Mouse (Mus musculus) hindbrain, embryonic 16.5 days (tissue): ENCODE measurements around the gene Zfp786. TPM values are rescaled to one million over a fixed set of nuclear protein-coding genes. Genes with fewer than 3 reads are reported as not detected.
A peak's percentile ranks its signal among the peaks of the same experiment; 100 is the strongest.

Experiments
- ATAC-seq: fragments of 200-750 bp; cut with Nextera tagmentation; 2 replicates; pipeline ENCODE4 v1.8.0; 2017; ENCODE audit warnings: moderate TSS enrichment, moderate library complexity
- H3K27ac ChIP-seq: fragments of 300-500 bp; sonication (generic); 2 replicates; pipeline ENCODE4 v1.5.1; 2014; ENCODE audit warnings: low read depth, mild to moderate bottlenecking, control low read depth, low read length, moderate library complexity
- H3K27me3 ChIP-seq: fragments of 300-500 bp; sonication (generic); replicated peaks from 2 replicates; pipeline ENCODE4 v1.6.1; 2014; ENCODE audit warnings: low read length; ENCODE audit not compliant: control insufficient read depth, insufficient read depth
- H3K36me3 ChIP-seq: fragments of 300-500 bp; sonication (generic); 2 replicates; pipeline ENCODE4 v1.6.1; 2014; ENCODE audit warnings: mild to moderate bottlenecking, low read length, moderate library complexity, mixed read lengths; ENCODE audit not compliant: control insufficient read depth, insufficient read depth
- H3K4me1 ChIP-seq: fragments of 300-500 bp; sonication (generic); 2 replicates; pipeline ENCODE4 v1.6.1; 2014; ENCODE audit warnings: low read depth, low read length; ENCODE audit not compliant: control insufficient read depth, insufficient read depth
- H3K4me2 ChIP-seq: fragments of 300-500 bp; sonication (generic); 2 replicates; pipeline ENCODE4 v1.6.1; 2014; ENCODE audit warnings: mild to moderate bottlenecking, low read length, control low read depth, moderate library complexity
- H3K4me3 ChIP-seq: fragments of 300-500 bp; sonication (generic); 2 replicates; pipeline ENCODE4 v1.5.1; 2014; ENCODE audit warnings: mild to moderate bottlenecking, low read length, control low read depth, moderate library complexity
- H3K9ac ChIP-seq: fragments of 300-500 bp; sonication (generic); 2 replicates; pipeline ENCODE4 v1.6.1; 2014; ENCODE audit warnings: low read depth, mild to moderate bottlenecking, control low read depth, low read length, moderate library complexity
- H3K9me3 ChIP-seq: fragments of 300-500 bp; sonication (generic); 2 replicates; pipeline ENCODE4 v1.6.1; 2014; ENCODE audit warnings: mild to moderate bottlenecking, low read length, moderate library complexity; ENCODE audit not compliant: control insufficient read depth
- WGBS: fragments of 180-500 bp; shearing (Covaris S2); extraction: QIAGEN DNeasy Blood & Tissue Kit; methylation state at CpG from one replicate; pipeline ENCODE4 v1.1.7; 2014; 5-methylcytosine and 5-hydroxymethylcytosine counted together
- polyA plus RNA-seq: library from polyadenylated mRNA; unstranded; fragments of >200 nt; fragmentation: Nextera tagmentation; extraction: Ambion mirVana; gene quantifications from 2 replicates; pipeline ENCODE4 v1.2.1, GENCODE M21; 2015

The Zfp786 gene
- polyA plus RNA-seq, 1 experiment from 2014 or later, result 13.9 TPM

DNA sequence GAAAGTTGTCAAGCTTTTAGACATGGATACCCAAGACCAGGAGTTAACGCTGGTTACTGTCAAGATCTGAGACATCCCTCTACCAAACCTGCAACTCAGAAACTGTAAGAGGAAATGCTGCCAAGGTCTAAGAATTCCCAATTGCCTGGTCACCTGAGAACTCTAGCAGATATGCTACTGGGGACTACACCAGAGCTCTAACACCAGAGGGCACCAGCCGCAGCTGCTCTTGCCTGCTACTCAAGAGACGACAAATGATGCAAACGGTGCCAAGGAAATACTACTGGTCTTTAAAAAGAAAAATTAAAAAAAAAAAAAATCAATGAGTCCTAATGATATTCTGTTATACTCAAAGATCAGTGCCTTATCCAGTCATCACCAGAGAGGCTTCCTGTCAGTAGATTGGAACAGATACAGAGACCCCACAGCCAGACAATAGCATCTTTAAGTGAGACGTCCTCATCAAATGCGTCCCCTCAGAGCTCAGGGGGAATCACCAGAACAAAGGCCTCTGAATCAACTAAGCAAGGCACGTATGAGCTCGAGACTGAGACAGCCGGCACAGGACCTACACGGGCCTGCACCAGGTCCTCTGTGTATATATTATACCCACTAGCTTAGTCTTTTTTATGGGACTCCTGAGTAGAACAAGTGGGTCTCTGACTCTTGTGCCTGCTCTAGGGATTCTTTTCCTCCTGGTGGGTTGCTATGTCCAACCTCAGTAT, 36.4 kb downstream of the Zfp786 start:
- no peak overlapping the region for H3K9ac ChIP-seq
- H3K9me3 ChIP-seq, result no peaks in the 10 kb centered on the region
- H3K36me3 ChIP-seq, result peaks cover 37% of the 10 kb centered on the region
- H3K27me3 ChIP-seq, result no peaks in the 10 kb centered on the region
- H3K4me2 ChIP-seq, result no peak overlapping the region
- peak; percentile 28; the same call in 1 of the 2 replicates for ATAC-seq
- no peak overlapping the region for H3K4me3 ChIP-seq
- WGBS, result 32% methylated on average over 10 of the region's 10 CpGs
- H3K27ac ChIP-seq, result no peak overlapping the region
- no peaks in the 10 kb centered on the region for H3K4me1 ChIP-seq

DNA sequence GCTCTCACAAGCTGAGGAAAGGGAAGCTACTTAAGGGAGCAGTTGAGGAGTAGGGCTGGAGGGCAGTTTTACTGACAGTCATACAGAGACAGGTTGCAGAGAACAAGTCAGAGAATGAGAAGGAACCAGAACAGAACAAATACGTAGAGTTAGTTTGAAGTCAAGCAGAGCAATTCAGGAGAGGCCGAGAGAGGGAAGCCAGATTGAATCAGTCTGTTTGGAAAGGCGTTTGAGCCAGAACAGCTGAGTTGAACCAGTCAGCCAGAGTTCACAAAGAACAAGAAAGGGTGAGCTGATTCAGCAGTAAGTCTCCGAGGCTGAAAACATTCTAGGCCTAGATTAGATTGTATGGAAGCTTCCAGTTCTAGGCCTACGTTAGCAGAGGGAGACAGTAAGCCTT, 37.4 kb downstream of the Zfp786 start:
- H3K4me3 ChIP-seq, result no peak overlapping the region
- no peak overlapping the region for H3K9ac ChIP-seq
- H3K27ac ChIP-seq, result no peak overlapping the region
- no peak overlapping the region for H3K4me2 ChIP-seq
- WGBS, result 83% methylated on average over 5 of the region's 5 CpGs
- no peak for ATAC-seq
- no peaks in the 10 kb centered on the region for H3K9me3 ChIP-seq
- H3K27me3 ChIP-seq, result no peaks in the 10 kb centered on the region
- no peaks in the 10 kb centered on the region for H3K4me1 ChIP-seq
- H3K36me3 ChIP-seq, result peaks cover 29% of the 10 kb centered on the region

DNA sequence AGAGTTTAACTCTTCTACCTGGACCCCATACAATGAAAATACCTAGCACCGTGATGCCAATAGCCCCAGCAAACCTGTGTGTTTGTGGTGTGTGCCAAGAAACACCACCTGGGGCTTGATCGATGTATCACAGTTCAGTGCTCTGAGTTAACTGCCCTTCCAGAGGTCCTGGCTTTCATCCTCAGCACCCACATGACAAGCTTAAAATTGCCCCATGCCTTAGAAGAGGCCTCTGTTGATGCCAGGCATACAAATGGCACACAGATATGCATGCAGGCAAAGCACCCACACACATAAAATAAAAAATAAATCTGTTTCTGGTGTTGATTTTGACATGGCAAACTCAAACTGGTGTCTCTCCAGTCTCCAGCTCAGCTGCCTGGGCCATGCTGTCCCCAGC, 38.1 kb downstream of the Zfp786 start:
- Histone ChIP-seq H3K9me3 (no peaks in the 10 kb centered on the region), H3K36me3 (peaks cover 22% of the 10 kb centered on the region), H3K27me3 (no peaks in the 10 kb centered on the region), H3K27ac (no peak overlapping the region), H3K4me1 (no peaks in the 10 kb centered on the region), H3K9ac (no peak overlapping the region), H3K4me3 (no peak overlapping the region), H3K4me2 (no peak overlapping the region)
- no peak for ATAC-seq
- 88% methylated on average over 2 of the region's 2 CpGs for WGBS

DNA sequence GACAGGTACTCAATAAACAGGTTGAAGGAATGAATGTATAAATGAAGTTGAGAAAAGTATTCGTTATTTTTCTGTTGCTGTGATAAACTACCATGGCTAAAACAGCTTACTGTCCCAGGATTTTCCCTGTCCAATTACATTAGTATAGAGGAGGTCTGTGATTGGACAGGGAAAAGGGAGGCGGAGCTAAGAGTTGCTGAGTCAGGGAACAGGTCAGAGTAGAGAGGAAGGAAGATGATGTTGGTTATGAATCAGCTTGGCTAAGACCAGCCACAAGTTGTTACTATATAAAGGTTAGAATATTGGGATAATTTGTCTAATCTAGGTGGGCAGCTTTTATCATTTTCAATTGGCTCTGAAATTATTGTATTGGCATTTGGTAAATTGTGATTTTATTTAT, 39.9 kb downstream of the Zfp786 start:
- Histone ChIP-seq H3K4me3 (no peak overlapping the region), H3K4me1 (no peaks in the 10 kb centered on the region), H3K4me2 (no peak overlapping the region), H3K27me3 (no peaks in the 10 kb centered on the region), H3K27ac (no peak overlapping the region), H3K9ac (no peak overlapping the region), H3K36me3 (peaks cover 9% of the 10 kb centered on the region), H3K9me3 (no peaks in the 10 kb centered on the region)
- WGBS, result 62% methylated on average over 2 of the region's 2 CpGs
- ATAC-seq, result no peak

DNA sequence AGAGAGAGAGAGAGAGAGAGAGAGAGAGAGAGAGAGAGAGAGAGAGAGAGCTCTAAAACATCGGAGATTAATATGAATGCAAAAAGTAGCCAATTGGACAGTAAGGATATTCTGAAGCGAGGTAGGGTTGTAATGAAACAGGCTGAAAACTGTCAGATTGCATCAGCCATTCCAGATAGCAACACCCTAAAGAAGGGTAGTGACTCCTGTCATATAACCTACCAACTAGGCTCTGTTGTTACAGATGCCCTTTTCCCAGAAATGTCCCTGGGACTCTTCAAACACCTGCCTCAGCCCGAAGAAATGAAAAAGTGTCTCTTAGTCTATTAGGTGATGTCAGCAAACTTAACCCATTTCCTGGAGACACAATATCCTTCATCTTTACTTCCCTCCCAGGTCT, 41.8 kb downstream of the Zfp786 start:
- 23% methylated on average over 3 of the region's 3 CpGs for WGBS
- H3K4me2 ChIP-seq, result peak overlapping the region; percentile 66
- ATAC-seq, result 0 out of 2 replicates have a peak, but pooled peaks have one; percentile 26

DNA sequence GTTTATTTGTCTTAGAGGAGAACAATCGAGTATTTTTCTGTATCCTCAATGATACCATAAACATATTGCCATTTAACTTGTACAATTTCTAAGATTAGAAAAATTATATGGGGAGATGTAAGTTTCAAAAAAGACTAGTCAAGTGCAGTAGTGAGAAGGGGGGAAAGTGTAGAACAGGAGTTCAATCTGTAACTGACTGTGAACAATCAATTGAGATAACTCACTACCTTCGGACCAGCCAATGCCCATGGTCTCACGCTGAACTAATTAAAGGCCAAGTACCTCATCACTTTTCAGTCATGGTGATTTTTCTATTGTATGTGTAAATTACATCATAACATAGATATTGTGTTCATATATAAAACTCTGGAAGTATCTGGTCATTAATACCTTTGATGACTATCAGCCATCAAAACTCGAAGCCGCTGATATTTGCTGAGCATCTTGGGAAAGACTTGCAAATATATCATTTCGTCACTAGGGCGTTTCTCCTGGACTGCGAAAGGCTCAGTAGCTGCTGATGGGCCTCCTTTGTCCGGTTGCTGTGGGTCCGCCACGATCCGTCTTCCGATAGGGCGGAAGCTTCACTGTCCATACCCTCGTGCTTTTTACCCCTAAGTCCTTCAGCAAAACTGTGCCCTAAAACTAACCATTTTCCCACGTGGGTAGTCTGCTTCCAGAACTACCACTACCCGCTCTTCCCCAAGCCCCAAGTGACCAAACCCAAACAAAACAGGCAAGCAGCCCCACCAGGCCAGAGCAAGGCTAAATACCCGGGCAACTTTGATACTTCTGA, 42.5 kb downstream of the Zfp786 start:
- peak; percentile 96 for ATAC-seq
- Histone ChIP-seq H3K4me1 (no peaks in the 10 kb centered on the region), H3K4me3 (peak overlapping the region; percentile 50), H3K9ac (peak overlapping the region; percentile 70), H3K9me3 (no peaks in the 10 kb centered on the region), H3K27me3 (no peaks in the 10 kb centered on the region), H3K4me2 (peak overlapping the region; percentile 66), H3K36me3 (no peaks in the 10 kb centered on the region), H3K27ac (peak overlapping the region; percentile 95)
- WGBS, result under 1% methylated on average over 18 of the region's 18 CpGs

More for the DNA sequence above, 41.8 kb downstream of the Zfp786 start:
- Histone ChIP-seq H3K4me3 (peak overlapping the region; percentile 50), H3K9ac (peak overlapping the region; percentile 70), H3K27me3 (no peaks in the 10 kb centered on the region), H3K36me3 (no peaks in the 10 kb centered on the region), H3K27ac (peak overlapping the region; percentile 95), H3K9me3 (no peaks in the 10 kb centered on the region), H3K4me1 (no peaks in the 10 kb centered on the region)

DNA sequence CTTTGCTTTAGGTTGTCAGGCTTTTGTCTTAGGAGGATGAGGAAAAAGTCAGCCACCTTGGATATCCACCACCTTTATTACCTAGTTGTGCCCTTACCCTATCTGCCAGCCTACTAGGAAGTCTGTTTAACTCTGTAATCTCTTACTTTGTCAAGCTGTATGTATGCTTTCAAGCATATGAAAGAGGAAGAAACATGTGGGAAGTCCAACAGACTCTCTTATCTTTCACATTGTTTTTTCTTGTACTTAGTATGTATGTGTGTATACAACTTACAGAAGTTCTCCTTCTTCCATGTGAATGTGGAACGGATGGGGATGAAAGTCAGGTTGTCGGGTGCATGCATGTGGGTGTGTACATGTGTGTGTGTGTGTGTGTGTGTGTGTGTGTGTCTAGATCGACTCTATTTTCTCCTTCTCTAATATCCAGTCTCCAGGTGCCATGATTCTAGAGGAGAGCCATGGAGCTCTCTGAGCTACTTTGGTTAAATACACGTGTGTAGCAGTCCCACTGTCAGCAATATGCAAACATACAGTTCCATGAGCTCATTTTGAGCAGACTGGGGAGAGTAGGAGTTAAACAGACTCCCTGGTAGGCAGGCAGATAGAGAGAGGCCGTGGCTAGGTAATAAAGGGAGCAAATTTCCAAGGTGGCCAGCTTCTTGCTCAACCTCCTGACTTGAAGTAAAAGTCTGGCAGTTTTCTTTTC, 45.8 kb downstream of the Zfp786 start:
- no peak overlapping the region for H3K9ac ChIP-seq
- H3K4me3 ChIP-seq, result no peak overlapping the region
- no peaks in the 10 kb centered on the region for H3K27me3 ChIP-seq
- no peak overlapping the region for H3K4me2 ChIP-seq
- H3K36me3 ChIP-seq, result no peaks in the 10 kb centered on the region
- peaks cover 3% of the 10 kb centered on the region for H3K4me1 ChIP-seq
- no peak for ATAC-seq
- H3K27ac ChIP-seq, result no peak overlapping the region
- no peaks in the 10 kb centered on the region for H3K9me3 ChIP-seq
- WGBS, result 83% methylated on average over 5 of the region's 5 CpGs

DNA sequence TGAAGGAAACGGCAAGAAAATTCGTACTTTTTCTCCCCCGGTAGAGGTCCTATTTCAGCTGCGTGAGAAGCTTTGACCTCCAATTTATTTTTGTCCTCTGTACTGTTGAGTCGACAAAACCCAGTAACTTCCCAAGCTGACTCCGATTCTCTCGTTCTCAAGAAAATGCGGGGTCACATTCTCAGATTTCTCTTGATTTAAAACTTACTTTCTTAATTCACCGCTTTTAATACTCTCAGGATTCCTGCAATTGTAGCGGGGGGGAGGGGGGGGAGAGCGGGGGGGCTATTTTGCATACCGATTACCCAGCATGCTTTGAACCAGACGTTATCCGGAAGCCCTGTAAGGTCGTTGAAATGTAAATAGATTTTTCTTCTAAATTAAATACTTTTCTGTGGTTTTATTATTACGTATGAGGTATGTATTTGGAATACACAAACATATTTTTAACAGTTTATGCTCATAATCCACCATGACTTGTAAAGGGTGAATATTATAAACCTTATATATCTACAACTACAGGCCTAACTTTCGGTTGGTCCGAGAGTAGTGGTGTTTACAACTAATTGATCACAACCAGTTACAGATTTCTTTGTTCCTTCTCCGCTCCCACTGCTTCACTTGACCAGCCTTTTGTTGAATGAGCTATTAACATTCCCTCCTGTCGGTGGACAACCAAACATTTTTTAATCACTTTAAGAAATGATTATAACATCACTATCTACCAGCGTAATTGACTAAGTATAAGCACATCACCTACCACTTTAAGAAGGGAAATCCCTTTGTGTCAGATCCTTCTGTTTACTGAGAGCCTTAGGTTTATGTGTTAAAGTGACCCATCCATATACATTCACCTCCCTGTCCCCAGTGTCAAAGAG, 49.3 kb downstream of the Zfp786 start:
- Histone ChIP-seq H3K36me3 (no peaks in the 10 kb centered on the region), H3K27ac (peak overlapping the region; percentile 55), H3K27me3 (no peaks in the 10 kb centered on the region), H3K4me3 (peak overlapping the region; percentile 46), H3K9ac (peak overlapping the region; percentile 52), H3K9me3 (no peaks in the 10 kb centered on the region), H3K4me2 (peak overlapping the region; percentile 57), H3K4me1 (peaks cover 3% of the 10 kb centered on the region)
- ATAC-seq, result peak; percentile 53
- under 1% methylated on average over 21 of the region's 21 CpGs for WGBS
